Mouse (Mus musculus): ENCODE data around the gene Rest. TPM values are rescaled to one million over a fixed set of nuclear protein-coding genes. Genes with fewer than 3 reads are reported as not detected.

The Rest gene
- polyA plus RNA-seq, 1 experiment: 9.5 TPM

DNA sequence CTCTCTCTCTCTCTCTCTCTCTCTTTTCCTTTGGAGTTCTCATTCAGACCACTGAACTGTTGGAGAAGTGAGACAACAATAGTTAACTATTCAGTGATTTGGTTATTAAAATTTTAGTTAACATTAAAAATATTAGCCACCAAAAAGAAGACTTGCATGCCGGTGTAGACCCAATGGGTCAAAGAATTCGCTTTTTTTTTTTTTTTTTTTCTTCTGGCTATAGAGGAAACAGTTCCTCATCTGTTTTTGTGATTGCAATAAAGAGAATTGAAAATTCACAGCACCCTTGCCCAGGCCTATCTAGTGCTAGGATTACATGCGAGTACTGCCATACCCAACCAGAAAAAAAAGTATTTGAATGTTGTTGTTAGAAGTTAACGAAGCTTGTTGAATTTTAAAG is 2.1 kb downstream of the Rest start:
- Histone ChIP-seq H3K27ac (ENCODE audit: control insufficient read depth, insufficient read depth, low read depth, low read length, poor library complexity) (no peak overlapping the region), H3K4me3 (replicated peaks; ENCODE audit: control insufficient read depth, low read depth, low read length) (no peak overlapping the region), H3K4me1 (ENCODE audit: control insufficient read depth, insufficient read depth, low read length) (peaks cover 2% of the 10 kb centered on the region; the same call in 1 of the 2 replicates)
- no peak for TF ChIP-seq CTCF (IDR thresholded peaks at IDR 0.05; ENCODE audit: control insufficient read depth, insufficient read depth, low read length)
- no peak for TF ChIP-seq POLR2A (IDR thresholded peaks at IDR 0.05; ENCODE audit: borderline replicate concordance, control insufficient read depth, low read depth, low read length)
- 54% methylated on average over 4 of the region's 4 CpGs for WGBS

DNA sequence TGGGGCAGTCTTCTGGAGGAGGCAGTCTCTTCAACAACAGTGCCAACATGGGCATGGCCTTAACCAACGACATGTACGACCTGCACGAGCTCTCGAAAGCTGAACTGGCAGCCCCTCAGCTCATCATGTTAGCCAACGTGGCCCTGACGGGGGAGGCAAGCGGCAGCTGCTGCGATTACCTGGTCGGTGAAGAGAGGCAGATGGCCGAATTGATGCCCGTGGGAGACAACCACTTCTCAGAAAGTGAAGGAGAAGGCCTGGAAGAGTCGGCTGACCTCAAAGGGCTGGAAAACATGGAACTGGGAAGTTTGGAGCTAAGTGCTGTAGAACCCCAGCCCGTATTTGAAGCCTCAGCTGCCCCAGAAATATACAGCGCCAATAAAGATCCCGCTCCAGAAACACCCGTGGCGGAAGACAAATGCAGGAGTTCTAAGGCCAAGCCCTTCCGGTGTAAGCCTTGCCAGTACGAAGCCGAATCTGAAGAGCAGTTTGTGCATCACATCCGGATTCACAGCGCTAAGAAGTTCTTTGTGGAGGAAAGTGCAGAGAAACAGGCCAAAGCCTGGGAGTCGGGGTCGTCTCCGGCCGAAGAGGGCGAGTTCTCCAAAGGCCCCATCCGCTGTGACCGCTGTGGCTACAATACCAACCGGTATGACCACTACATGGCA is 2.8 kb downstream of the Rest start:
- WGBS: 94% methylated on average over 30 of the region's 30 CpGs
- no peak for TF ChIP-seq CTCF (IDR thresholded peaks at IDR 0.05; ENCODE audit: control insufficient read depth, insufficient read depth, low read length)
- TF ChIP-seq POLR2A (IDR thresholded peaks at IDR 0.05; ENCODE audit: borderline replicate concordance, control insufficient read depth, low read depth, low read length): no peak
- Histone ChIP-seq H3K4me1 (ENCODE audit: control insufficient read depth, insufficient read depth, low read length) (peaks cover 2% of the 10 kb centered on the region; the same call in 1 of the 2 replicates), H3K27ac (ENCODE audit: control insufficient read depth, insufficient read depth, low read depth, low read length, poor library complexity) (no peak overlapping the region), H3K4me3 (replicated peaks; ENCODE audit: control insufficient read depth, low read depth, low read length) (no peak overlapping the region)

DNA sequence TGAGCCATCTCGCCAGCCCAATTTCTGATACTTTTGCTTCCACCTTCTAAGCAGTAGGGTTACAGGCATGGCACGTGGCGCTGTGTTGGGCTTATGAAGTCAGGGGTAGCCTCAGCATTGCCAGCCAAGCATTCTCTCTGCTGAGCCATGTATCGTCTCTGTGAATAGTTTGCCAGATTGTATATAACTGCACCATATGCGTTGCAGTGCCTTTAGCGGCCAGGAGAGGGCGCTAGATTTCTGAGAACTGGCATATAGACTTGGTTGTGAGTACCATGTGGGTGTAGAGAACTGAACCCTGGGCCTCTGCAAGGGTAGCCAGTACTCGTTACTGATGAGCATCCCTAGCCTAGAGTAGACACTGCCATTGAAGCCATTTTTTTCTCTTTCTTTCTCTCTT is 4.1 kb downstream of the Rest start:
- TF ChIP-seq POLR2A (IDR thresholded peaks at IDR 0.05; ENCODE audit: borderline replicate concordance, control insufficient read depth, low read depth, low read length) (no peak), CTCF (IDR thresholded peaks at IDR 0.05; ENCODE audit: control insufficient read depth, insufficient read depth, low read length) (peak; percentile 32; the same call in 1 of the 2 replicates)
- H3K4me1 ChIP-seq (ENCODE audit: control insufficient read depth, insufficient read depth, low read length): peaks cover 2% of the 10 kb centered on the region; the same call in 1 of the 2 replicates
- 84% methylated on average over 8 of the region's 8 CpGs for WGBS

DNA sequence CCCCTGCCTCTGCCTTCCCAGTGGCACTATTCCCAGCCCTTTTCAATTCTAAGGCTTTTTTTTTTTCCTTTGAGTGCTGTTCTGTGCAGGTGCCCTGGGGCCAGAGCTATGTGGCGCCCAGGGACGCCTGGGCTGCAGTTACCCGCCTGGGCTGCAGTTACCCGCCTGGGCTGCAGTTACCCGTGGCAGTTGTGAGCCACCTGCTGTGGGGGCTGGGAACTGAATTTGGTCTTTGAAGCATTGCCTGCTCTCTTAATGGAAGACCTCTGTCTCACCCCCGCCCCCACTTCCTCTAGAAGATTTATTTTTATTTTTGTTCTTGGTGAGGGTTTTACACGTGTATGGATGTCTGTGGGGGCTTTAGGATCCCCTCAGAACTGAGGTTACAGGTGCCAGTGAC is 7.9 kb downstream of the Rest start:
- Histone ChIP-seq H3K4me1 (ENCODE audit: control insufficient read depth, insufficient read depth, low read length) (no peaks in the 10 kb centered on the region), H3K4me3 (replicated peaks; ENCODE audit: control insufficient read depth, low read depth, low read length) (no peak overlapping the region)
- WGBS: 43% methylated on average over 7 of the region's 7 CpGs

More for the DNA sequence above, 4.1 kb downstream of the Rest start:
- Histone ChIP-seq H3K27ac (ENCODE audit: control insufficient read depth, insufficient read depth, low read depth, low read length, poor library complexity) (no peak overlapping the region), H3K4me3 (replicated peaks; ENCODE audit: control insufficient read depth, low read depth, low read length) (no peak overlapping the region)

DNA sequence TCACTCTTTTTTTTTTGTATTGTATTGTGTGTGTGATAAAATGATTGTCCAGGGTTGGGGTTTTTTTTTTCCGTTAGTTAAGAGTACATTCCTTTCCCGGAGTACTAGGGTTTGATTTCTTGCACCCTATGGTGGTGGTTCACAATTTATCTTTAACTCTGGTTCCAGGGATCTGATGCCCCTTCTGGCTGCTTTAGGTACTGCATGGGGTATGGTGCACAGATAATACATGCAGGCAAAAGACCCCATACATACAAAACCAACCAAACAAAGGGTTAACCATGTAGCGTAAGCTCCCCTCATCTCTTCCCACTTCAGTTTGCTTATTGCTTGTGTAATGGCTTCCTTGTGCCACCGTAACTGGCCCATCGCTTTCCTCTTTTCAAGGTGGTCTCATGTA is 10.7 kb downstream of the Rest start:
- 73% methylated on average over 5 of the region's 5 CpGs for WGBS

More for the DNA sequence above, 7.9 kb downstream of the Rest start:
- TF ChIP-seq CTCF (IDR thresholded peaks at IDR 0.05; ENCODE audit: control insufficient read depth, insufficient read depth, low read length) (0 out of 2 replicates have a peak, but pooled peaks have one; percentile 17), POLR2A (IDR thresholded peaks at IDR 0.05; ENCODE audit: borderline replicate concordance, control insufficient read depth, low read depth, low read length) (no peak)
- H3K27ac ChIP-seq (ENCODE audit: control insufficient read depth, insufficient read depth, low read depth, low read length, poor library complexity): no peak overlapping the region; the same call in 1 of the 2 replicates

DNA sequence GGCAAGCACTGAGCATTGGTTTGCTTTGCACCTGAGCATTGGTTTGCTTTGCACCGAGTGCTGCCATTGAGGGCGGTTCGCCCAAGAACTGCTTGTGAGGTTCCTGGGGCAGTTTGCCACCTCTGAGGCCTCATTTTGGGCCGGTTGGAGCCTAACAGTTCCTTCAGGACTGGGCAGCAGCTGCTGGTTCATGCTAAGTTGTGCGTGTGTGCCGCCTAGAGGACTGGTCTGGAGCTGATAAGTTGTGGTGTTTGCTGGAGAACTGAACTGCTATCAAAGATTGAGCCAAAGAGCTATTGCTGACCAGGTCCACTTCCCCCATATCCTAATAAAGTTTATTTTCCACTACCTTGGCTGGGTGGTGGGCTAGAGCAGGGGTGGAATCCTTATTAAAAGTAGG is 11.9 kb downstream of the Rest start:
- Histone ChIP-seq H3K4me1 (ENCODE audit: control insufficient read depth, insufficient read depth, low read length) (no peaks in the 10 kb centered on the region), H3K4me3 (replicated peaks; ENCODE audit: control insufficient read depth, low read depth, low read length) (no peak overlapping the region), H3K27ac (ENCODE audit: control insufficient read depth, insufficient read depth, low read depth, low read length, poor library complexity) (no peak overlapping the region)
- whole genome bisulfite sequencing: 73% methylated on average over 6 of the region's 6 CpGs
- no peak for TF ChIP-seq CTCF (IDR thresholded peaks at IDR 0.05; ENCODE audit: control insufficient read depth, insufficient read depth, low read length)
- no peak for TF ChIP-seq POLR2A (IDR thresholded peaks at IDR 0.05; ENCODE audit: borderline replicate concordance, control insufficient read depth, low read depth, low read length)

More for the DNA sequence above, 10.7 kb downstream of the Rest start:
- Histone ChIP-seq H3K4me1 (ENCODE audit: control insufficient read depth, insufficient read depth, low read length) (no peaks in the 10 kb centered on the region), H3K27ac (ENCODE audit: control insufficient read depth, insufficient read depth, low read depth, low read length, poor library complexity) (no peak overlapping the region), H3K4me3 (replicated peaks; ENCODE audit: control insufficient read depth, low read depth, low read length) (no peak overlapping the region)
- TF ChIP-seq POLR2A (IDR thresholded peaks at IDR 0.05; ENCODE audit: borderline replicate concordance, control insufficient read depth, low read depth, low read length) (no peak), CTCF (IDR thresholded peaks at IDR 0.05; ENCODE audit: control insufficient read depth, insufficient read depth, low read length) (no peak)

DNA sequence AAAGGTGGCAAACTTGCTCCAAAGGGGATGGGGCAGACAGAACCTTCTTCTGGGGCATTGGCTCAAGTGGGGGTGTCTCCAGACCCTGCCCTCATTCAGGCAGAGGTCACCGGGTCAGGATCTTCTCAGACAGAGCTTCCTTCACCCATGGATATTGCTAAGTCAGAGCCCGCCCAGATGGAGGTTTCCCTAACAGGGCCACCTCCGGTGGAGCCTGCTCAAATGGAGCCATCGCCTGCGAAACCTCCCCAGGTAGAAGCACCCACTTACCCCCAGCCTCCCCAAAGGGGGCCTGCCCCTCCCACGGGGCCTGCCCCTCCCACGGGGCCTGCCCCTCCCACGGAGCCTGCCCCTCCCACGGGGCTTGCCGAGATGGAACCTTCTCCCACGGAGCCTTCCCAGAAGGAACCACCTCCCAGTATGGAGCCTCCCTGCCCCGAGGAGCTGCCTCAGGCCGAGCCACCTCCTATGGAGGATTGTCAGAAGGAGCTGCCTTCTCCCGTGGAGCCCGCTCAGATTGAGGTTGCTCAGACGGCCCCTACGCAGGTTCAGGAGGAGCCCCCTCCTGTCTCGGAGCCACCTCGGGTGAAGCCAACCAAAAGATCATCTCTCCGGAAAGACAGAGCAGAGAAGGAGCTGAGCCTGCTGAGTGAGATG is 16.4 kb downstream of the Rest start:
- Histone ChIP-seq H3K4me3 (replicated peaks; ENCODE audit: control insufficient read depth, low read depth, low read length) (no peak overlapping the region), H3K4me1 (ENCODE audit: control insufficient read depth, insufficient read depth, low read length) (no peaks in the 10 kb centered on the region), H3K27ac (ENCODE audit: control insufficient read depth, insufficient read depth, low read depth, low read length, poor library complexity) (no peak overlapping the region)
- TF ChIP-seq POLR2A (IDR thresholded peaks at IDR 0.05; ENCODE audit: borderline replicate concordance, control insufficient read depth, low read depth, low read length): no peak
- no peak for TF ChIP-seq CTCF (IDR thresholded peaks at IDR 0.05; ENCODE audit: control insufficient read depth, insufficient read depth, low read length)
- WGBS: 90% methylated on average over 20 of the region's 20 CpGs

DNA sequence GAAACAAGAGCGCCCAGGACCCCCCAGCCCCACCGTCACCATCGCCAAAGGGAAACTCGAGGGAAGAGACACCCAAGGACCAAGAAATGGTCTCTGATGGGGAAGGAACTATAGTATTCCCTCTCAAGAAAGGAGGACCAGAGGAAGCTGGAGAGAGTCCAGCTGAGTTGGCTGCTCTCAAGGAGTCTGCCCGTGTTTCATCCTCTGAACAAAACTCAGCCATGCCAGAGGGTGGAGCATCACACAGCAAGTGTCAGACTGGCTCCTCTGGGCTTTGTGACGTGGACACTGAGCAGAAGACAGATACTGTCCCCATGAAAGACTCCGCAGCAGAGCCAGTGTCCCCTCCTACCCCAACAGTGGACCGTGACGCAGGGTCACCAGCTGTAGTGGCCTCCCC is 17.0 kb downstream of the Rest start:
- 85% methylated on average over 9 of the region's 9 CpGs for WGBS
- Histone ChIP-seq H3K27ac (ENCODE audit: control insufficient read depth, insufficient read depth, low read depth, low read length, poor library complexity) (no peak overlapping the region), H3K4me3 (replicated peaks; ENCODE audit: control insufficient read depth, low read depth, low read length) (no peak overlapping the region), H3K4me1 (ENCODE audit: control insufficient read depth, insufficient read depth, low read length) (no peaks in the 10 kb centered on the region)
- TF ChIP-seq POLR2A (IDR thresholded peaks at IDR 0.05; ENCODE audit: borderline replicate concordance, control insufficient read depth, low read depth, low read length) (no peak), CTCF (IDR thresholded peaks at IDR 0.05; ENCODE audit: control insufficient read depth, insufficient read depth, low read length) (no peak)
